Comparison of ENCODE assay signal across 9 mouse cellular contexts in the genomic region with DNA sequence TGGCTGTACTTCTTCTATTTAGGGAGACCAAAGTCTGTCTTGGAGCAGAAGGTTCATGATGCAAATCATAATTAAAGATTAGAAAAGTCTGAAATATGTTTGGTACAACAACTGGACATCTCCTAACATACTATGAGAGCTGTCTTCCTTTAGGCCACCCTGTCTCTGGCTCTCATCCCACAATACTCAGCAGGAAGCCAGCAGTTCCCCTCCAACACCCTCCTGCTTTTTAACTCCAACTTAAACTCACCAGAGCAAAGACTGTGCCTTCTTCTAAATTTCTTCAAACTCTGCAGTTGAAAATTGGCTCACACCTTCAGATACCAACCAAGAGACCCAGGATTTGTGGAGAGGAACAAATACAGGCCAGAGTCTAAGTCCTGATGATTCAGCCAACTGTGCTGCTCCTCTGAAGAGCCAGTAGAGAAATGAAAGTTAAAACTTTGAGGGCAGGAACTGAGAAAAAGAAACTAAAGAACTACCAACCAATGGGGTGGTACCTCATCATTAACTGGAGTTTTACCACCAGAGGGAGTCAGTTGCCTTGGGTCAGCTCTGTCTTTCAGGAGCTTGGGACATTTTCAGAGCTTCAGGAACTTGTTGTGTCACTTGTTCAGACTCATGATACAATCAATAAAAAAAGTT. TPM values are rescaled to one million over a fixed set of nuclear protein-coding genes. Genes with fewer than 3 reads are reported as not detected.
DNase-seq lines count a peak whose midpoint lies in the region; ATAC-seq and TF ChIP-seq lines count a peak whose summit lies in the region.
"Not testable (repeated sequence)": the region's sequence is repeated elsewhere in the genome, so short reads cannot be mapped to it uniquely, and the experiment has no call there.
"Had no signal": no experiment of that assay in that cellular context is flagged by ENCODE, and none has a peak within 500 bp of the region (broad histone marks: within the 10 kb centered on the region; RNA-seq: fewer than 3 reads in every experiment).

Trim30d (minus strand) TSS at position 429 of the 645 bp plus-strand sequence.

- H3K4me2 ChIP-seq in CH12.LX (ENCODE audit: insufficient read depth, low read depth, poor library complexity, severe bottlenecking), result peak within 1 kb of the TSS; percentile 22
- H3K4me2 ChIP-seq in hindbrain, postnatal 0 days (ENCODE audit: low read depth, low read length); lung, embryonic 16.5 days (ENCODE audit: low read depth, low read length): not testable (repeated sequence)

- peak; percentile 45 for TF ChIP-seq RAD21 in CH12.LX (IDR thresholded peaks at IDR 0.05; ENCODE audit: low read depth, low read length)

- not testable (repeated sequence) for H3K36me3 ChIP-seq in CH12.LX (replicated peaks in 1 of 2; ENCODE audit: control insufficient read depth in 1 of 2, insufficient read depth in 1 of 2, low read length in 1 of 2); hindbrain, postnatal 0 days (ENCODE audit: insufficient read depth, low read length); lung, embryonic 16.5 days (ENCODE audit: control insufficient read depth, insufficient read depth, low read length); thymus, adult 2 months (ENCODE audit: control insufficient read depth, insufficient read depth, low read length)

- peaks cover 2 to 16% of the 10 kb centered on the region in 2 experiments; a peak in 3 of 4 replicates for H3K4me1 ChIP-seq in CH12.LX (ENCODE audit: control insufficient read depth in 1 of 2, insufficient read depth in 2 of 2)
- H3K4me1 ChIP-seq in bone marrow macrophage, adult 2 months (ENCODE audit: control insufficient read depth, insufficient read depth, low read length); hindbrain, postnatal 0 days (ENCODE audit: insufficient read depth, low read length); lung, embryonic 16.5 days (replicated peaks; ENCODE audit: control insufficient read depth, insufficient read depth, low read length); thymus, adult 2 months (replicated peaks; ENCODE audit: control insufficient read depth, insufficient read depth, low read length): not testable (repeated sequence)

- not testable (repeated sequence) for H3K27me3 ChIP-seq in CH12.LX (replicated peaks); hindbrain, postnatal 0 days (ENCODE audit: insufficient read depth, low read length); lung, embryonic 16.5 days (ENCODE audit: control insufficient read depth, insufficient read depth, low read depth, low read length); thymus, adult 2 months (ENCODE audit: control insufficient read depth, insufficient read depth, low read length)

- peak; percentile 100 for ATAC-seq in granulocyte monocyte progenitor cell, adult 5-6 weeks (replicated peaks; ENCODE audit: poor library complexity, severe bottlenecking)
- not testable (repeated sequence) for ATAC-seq in hindbrain, postnatal 0 days
- ATAC-seq in lung, embryonic 16.5 days (ENCODE audit: low read depth), result 0 out of 2 replicates have a peak, but pooled peaks have one; percentile 31

- H3K27ac ChIP-seq in CH12.LX (ENCODE audit: insufficient read depth, low read depth); bone marrow macrophage, adult 2 months (ENCODE audit: insufficient read depth, low read depth, low read length); hindbrain, postnatal 0 days; layer of hippocampus, adult 2 months; lung, embryonic 16.5 days (ENCODE audit: low read length): not testable (repeated sequence)
- peak within 1 kb of the TSS; percentile 39; the same call in 1 of the 2 replicates for H3K27ac ChIP-seq in thymus, adult 2 months (ENCODE audit: control insufficient read depth, insufficient read depth, low read length)

- H3K9me3 ChIP-seq in CH12.LX (replicated peaks; ENCODE audit: low read length); hindbrain, postnatal 0 days (ENCODE audit: low read length); lung, embryonic 16.5 days (ENCODE audit: control insufficient read depth, low read length): not testable (repeated sequence)

- dilution Hi-C loops in CH12.LX (cut with MboI; ENCODE audit: extremely low pct_ligation_motif_present, extremely low pct_unique_long_range_greater_than_20kb, low sequenced_read_pairs), result not testable (repeated sequence)

- DNase-seq in CH12.LX (ENCODE audit: extremely low read depth), result peak; percentile 53
- not testable (repeated sequence) for DNase-seq in hindbrain, postnatal 0 days (ENCODE audit: low spot score); layer of hippocampus, adult 2 months (ENCODE audit: low spot score in 2 of 2); thymus, adult 2 months
- DNase-seq in naive thymus-derived CD4-positive, alpha-beta T cell, adult 2 months (ENCODE audit: low read depth), result peak; percentile 65

- TF ChIP-seq POLR2A in CH12.LX (IDR thresholded peaks at IDR 0.05; ENCODE audit: low read depth, low read length), result peak; percentile 58
- TF ChIP-seq POLR2A in bone marrow macrophage, adult 2 months (IDR thresholded peaks at IDR 0.05; ENCODE audit: borderline replicate concordance, low read depth, low read length); thymus, adult 2 months (IDR thresholded peaks at IDR 0.05; ENCODE audit: control insufficient read depth, extremely low read depth, insufficient read depth, low read length, poor library complexity): not testable (repeated sequence)

- peak within 1 kb of the TSS; percentile 53 to 83 (median 60) for H3K4me3 ChIP-seq in CH12.LX (replicated peaks in 1 of 3; ENCODE audit: low read depth in 2 of 3, low read length in 2 of 3, poor library complexity in 1 of 3)
- not testable (repeated sequence) for H3K4me3 ChIP-seq in bone marrow macrophage, adult 2 months (ENCODE audit: insufficient read depth, low read length); hindbrain, postnatal 0 days (ENCODE audit: low read length); layer of hippocampus, adult 2 months; lung, embryonic 16.5 days (ENCODE audit: low read length); thymus, adult 2 months (ENCODE audit: control insufficient read depth, insufficient read depth, low read length)

- peak; percentile 5 to 63; a peak in 2 of 4 replicates for TF ChIP-seq CTCF in CH12.LX (conservative IDR thresholded peaks at IDR 0.05 in 1 of 2, IDR thresholded peaks at IDR 0.05 in 1 of 2; ENCODE audit: low read depth in 2 of 2, low read length in 2 of 2)
- not testable (repeated sequence) for TF ChIP-seq CTCF in bone marrow macrophage, adult 2 months (IDR thresholded peaks at IDR 0.05; ENCODE audit: low read depth, low read length); thymus, adult 2 months (IDR thresholded peaks at IDR 0.05; ENCODE audit: borderline replicate concordance, control insufficient read depth, extremely low read depth, insufficient read depth, low read length, poor library complexity)
- TF ChIP-seq CTCF in hindbrain, postnatal 0 days (IDR thresholded peaks at IDR 0.05; ENCODE audit: low read depth), result peak; percentile 29; the same call in 1 of the 2 replicates
- TF ChIP-seq CTCF in layer of hippocampus, adult 2 months (conservative IDR thresholded peaks at IDR 0.05), result peak; percentile 46

- peak within 1 kb of the TSS; percentile 62 for H3K9ac ChIP-seq in CH12.LX (ENCODE audit: insufficient read depth, low read depth)
- not testable (repeated sequence) for H3K9ac ChIP-seq in hindbrain, postnatal 0 days (replicated peaks; ENCODE audit: low read length); lung, embryonic 16.5 days (ENCODE audit: low read length)

- TF ChIP-seq EP300 in CH12.LX (IDR thresholded peaks at IDR 0.05; ENCODE audit: low read length), result not testable (repeated sequence)

- H3K79me2 ChIP-seq in CH12.LX (replicated peaks; ENCODE audit: control insufficient read depth, extremely low read depth, insufficient read depth, poor library complexity, severe bottlenecking), result not testable (repeated sequence)

- in situ Hi-C loops in CH12.LX (cut with MboI; ENCODE audit: low pct_ligation_motif_present, low pct_unique_long_range_greater_than_20kb, low sequenced_read_pairs), result not testable (repeated sequence)

TF ChIP-seq in CH12.LX, 34 proteins besides CTCF, POLR2A, EP300 and RAD21:
- TF ChIP-seq IRF4 (IDR thresholded peaks at IDR 0.05; ENCODE audit: low read depth, low read length), result peak; percentile 64; the same call in 1 of the 2 replicates
- TF ChIP-seq SMC3 (IDR thresholded peaks at IDR 0.05; ENCODE audit: low read depth, low read length), result peak; percentile 37
- peak; percentile 31; the same call in 1 of the 2 replicates for TF ChIP-seq ELF1 (IDR thresholded peaks at IDR 0.05; ENCODE audit: low read depth, low read length)
- 0 out of 2 replicates have a peak, but pooled peaks have one; percentile 27 for TF ChIP-seq NELFE (IDR thresholded peaks at IDR 0.05; ENCODE audit: low read depth, low read length)
- peak; percentile 78 for TF ChIP-seq TCF12 (IDR thresholded peaks at IDR 0.05; ENCODE audit: low read depth, low read length)
- peak; percentile 92 for TF ChIP-seq TBP (conservative IDR thresholded peaks at IDR 0.05; ENCODE audit: low read depth, low read length)

RNA-seq across cellular contexts. Expression of gene Trim30d, which starts in this region (rescaled TPM):
- 7.8 and 8.3 TPM in 2 replicates for total RNA-seq in CH12.LX (2012; rRNA removed)
- 17.3 and 20.0 TPM in 2 replicates for total RNA-seq in CH12.LX (2014; rRNA removed)
- 15.4 and 15.6 TPM in 2 replicates for polyA plus RNA-seq in CH12.LX (2012; ENCODE audit: insufficient read length, low read depth)
- polyA plus RNA-seq in bone marrow macrophage, adult 2 months (2012; ENCODE audit: insufficient read depth, insufficient read length, missing spikeins), result 51.7 and 57.7 TPM in 2 replicates
- 7.4 and 10.6 TPM in 2 replicates for total RNA-seq in granulocyte monocyte progenitor cell, adult 5-6 weeks (2014; fragmentation: Nextera tagmentation)
- total RNA-seq in granulocyte monocyte progenitor cell, adult 5-6 weeks (2017), result 6.2 and 13.4 TPM in 2 replicates
- 1.7 and 2.0 TPM in 2 replicates for total RNA-seq in hindbrain, postnatal 0 days (2014; rRNA removed)
- polyA plus RNA-seq in hindbrain, postnatal 0 days (2015; fragmentation: Nextera tagmentation; extraction: Ambion mirVana), result 1.4 and 1.5 TPM in 2 replicates
- under 1 TPM; 0.33 to 0.34 TPM for total RNA-seq in layer of hippocampus, adult 2 months (2021)
- polyA plus RNA-seq in lung, embryonic 16.5 days (2015; fragmentation: Nextera tagmentation; extraction: Ambion mirVana), result 0.63 and 0.75 TPM in 2 replicates
- polyA plus RNA-seq in thymus, adult 2 months (2012; rRNA removed), result 2.2 and 4.8 TPM in 2 replicates
- polyA plus RNA-seq: forebrain, embryonic 13.5 days had no signal

Comparison
In these comparisons a context has a peak if more than half of its experiments do, and no peak if none do; other contexts are left out.
1. Peak in ATAC-seq in lung, embryonic 16.5 days; RNA of the gene not detected or under 1 TPM.